Mouse (Mus musculus) kidney, postnatal 0 days (tissue): ENCODE data around the gene Kat2b. TPM values are rescaled to one million over a fixed set of nuclear protein-coding genes. Genes with fewer than 3 reads are reported as not detected.
"Not testable (repeated sequence)": the region's sequence is repeated elsewhere in the genome, so short reads cannot be mapped to it uniquely, and the experiment has no call there.

Experiments
- ATAC-seq: fragments of 200-750 bp; cut with Nextera tagmentation; replicated peaks from 2 replicates; pipeline ENCODE4 v1.8.0; 2017; ENCODE audit warnings: low read depth, moderate number of reproducible peaks, moderate TSS enrichment, moderate library complexity; ENCODE audit not compliant: low FRiP score
- DNase-seq: peaks from one replicate; pipeline ENCODE4 v3.0.0-alpha.2; 2016; ENCODE audit warnings: low spot score
- H3K27ac ChIP-seq: fragments of 300-500 bp; sonication (generic); 2 replicates; pipeline ENCODE4 v1.5.1; 2014; ENCODE audit warnings: mild to moderate bottlenecking
- H3K27me3 ChIP-seq: fragments of 300-500 bp; sonication (generic); 2 replicates; pipeline ENCODE4 v1.6.1; 2014; ENCODE audit warnings: low read length, mixed read lengths; ENCODE audit not compliant: insufficient read depth
- H3K36me3 ChIP-seq: fragments of 300-500 bp; sonication (generic); 2 replicates; pipeline ENCODE4 v1.6.1; 2014; ENCODE audit warnings: low read length, mixed read lengths; ENCODE audit not compliant: insufficient read depth
- H3K4me1 ChIP-seq: fragments of 300-500 bp; sonication (generic); replicated peaks from 2 replicates; pipeline ENCODE4 v1.6.1; 2014; ENCODE audit warnings: antibody characterized with exemption, low read length, mixed read lengths; ENCODE audit not compliant: insufficient read depth
- H3K4me2 ChIP-seq: fragments of 300-500 bp; sonication (generic); 2 replicates; pipeline ENCODE4 v1.6.1; 2014; ENCODE audit warnings: mild to moderate bottlenecking, low read length, moderate library complexity, mixed read lengths
- H3K4me3 ChIP-seq: fragments of 300-500 bp; sonication (generic); replicated peaks from 2 replicates; pipeline ENCODE4 v1.5.1; 2014; ENCODE audit warnings: low read depth, low read length
- H3K9ac ChIP-seq: fragments of 300-500 bp; sonication (generic); 2 replicates; pipeline ENCODE4 v1.6.1; 2014; ENCODE audit warnings: low read depth, low read length
- H3K9me3 ChIP-seq: fragments of 300-500 bp; sonication (generic); replicated peaks from 2 replicates; pipeline ENCODE4 v1.6.1; 2016; ENCODE audit warnings: low read length, inconsistent platforms, mixed read lengths
- CTCF ChIP-seq: IDR thresholded peaks from 2 replicates; pipeline ENCODE4 v1.5.1; 2016; ENCODE audit warnings: antibody characterized with exemption, low read depth, mild to moderate bottlenecking, moderate library complexity
- WGBS: fragments of 180-500 bp; shearing (Covaris S2); extraction: QIAGEN DNeasy Blood & Tissue Kit; methylation state at CpG from one replicate; pipeline ENCODE4 v1.1.7; 2014; 5-methylcytosine and 5-hydroxymethylcytosine counted together
- polyA plus RNA-seq: library from polyadenylated mRNA; unstranded; fragments of >200 nt; fragmentation: Nextera tagmentation; extraction: Ambion mirVana; gene quantifications from 2 replicates; pipeline ENCODE4 v1.2.1, GENCODE M21; 2015

Gene Kat2b
- polyA plus RNA-seq, 1 experiment from 2014 or later: 4.7 TPM

DNA sequence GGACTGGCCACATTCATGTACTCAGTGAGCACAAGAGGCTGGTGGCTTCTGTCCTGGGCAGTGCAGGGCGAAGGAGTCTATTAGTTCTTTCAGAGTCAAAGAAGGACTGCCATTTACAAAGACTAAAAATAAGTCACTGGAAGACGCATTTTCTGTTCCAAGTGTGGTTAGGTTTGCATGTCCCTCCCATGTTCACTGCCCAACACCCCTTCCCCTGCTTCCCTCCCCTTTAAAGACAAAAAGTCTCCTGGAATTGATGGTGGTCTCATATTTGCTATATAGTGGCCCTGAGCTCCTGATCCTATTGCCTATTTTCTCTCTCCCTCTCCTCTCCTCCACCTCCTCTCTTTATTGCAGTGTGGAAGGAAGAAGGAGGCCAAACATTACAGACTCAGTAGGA lies 89.3 kb downstream of the Kat2b start:
- peaks cover 18% of the 10 kb centered on the region; the same call in 1 of the 2 replicates for H3K36me3 ChIP-seq
- no peaks in the 10 kb centered on the region for H3K4me1 ChIP-seq
- no peaks in the 10 kb centered on the region for H3K27me3 ChIP-seq
- no peak overlapping the region for H3K4me3 ChIP-seq
- H3K27ac ChIP-seq: no peak overlapping the region
- TF ChIP-seq CTCF: no peak
- WGBS: 86% methylated on average over 2 of the region's 2 CpGs
- DNase-seq (no peak), ATAC-seq (no peak)
- H3K4me2 ChIP-seq: no peak overlapping the region
- H3K9me3 ChIP-seq: no peaks in the 10 kb centered on the region
- no peak overlapping the region for H3K9ac ChIP-seq

- H3K27ac ChIP-seq: no peak overlapping the region
- H3K4me3 ChIP-seq: no peak overlapping the region
- 65% methylated on average over 6 of the region's 6 CpGs for WGBS
- TF ChIP-seq CTCF: no peak
- H3K36me3 ChIP-seq: peaks cover 18% of the 10 kb centered on the region; the same call in 1 of the 2 replicates
- H3K4me1 ChIP-seq: no peaks in the 10 kb centered on the region
- no peak overlapping the region for H3K9ac ChIP-seq
- no peaks in the 10 kb centered on the region for H3K27me3 ChIP-seq
- no peak for DNase-seq
- no peaks in the 10 kb centered on the region for H3K9me3 ChIP-seq
- no peak for ATAC-seq
- no peak overlapping the region for H3K4me2 ChIP-seq
These were observed 89.8 kb downstream of the Kat2b start for GRCm38 (mm10) chr17:53656369-53656860.

DNA sequence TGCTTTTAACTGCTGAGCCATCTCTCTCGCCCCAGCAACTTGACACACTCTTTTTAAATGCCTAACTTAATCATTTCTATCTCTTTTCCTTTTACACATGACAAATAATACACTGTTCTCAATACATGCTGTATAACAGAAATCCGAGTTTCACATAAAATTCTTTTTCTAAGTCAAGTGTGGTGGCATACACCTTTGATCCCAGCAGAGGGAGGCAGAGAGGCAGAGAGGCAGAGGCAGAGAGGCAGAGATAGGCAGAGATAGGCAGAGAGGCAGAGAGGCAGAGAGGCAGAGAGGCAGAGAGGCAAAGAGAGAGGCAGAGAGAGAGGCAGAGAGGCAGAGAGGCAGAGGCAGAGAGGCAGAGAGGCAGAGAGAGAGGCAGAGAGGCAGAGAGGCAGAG lies 90.7 kb downstream of the Kat2b start:
- 74% methylated on average over 2 of the region's 2 CpGs for WGBS
- H3K9ac ChIP-seq: not testable (repeated sequence)

GRCm38 (mm10) chr17:53658668-53659067 lies 92.0 kb downstream of the Kat2b start:
- H3K4me2 ChIP-seq: no peak overlapping the region
- no peaks in the 10 kb centered on the region for H3K4me1 ChIP-seq
- no peak overlapping the region for H3K9ac ChIP-seq
- H3K36me3 ChIP-seq: peaks cover 15% of the 10 kb centered on the region
- 91% methylated on average over 2 of the region's 2 CpGs for WGBS
- H3K4me3 ChIP-seq: no peak overlapping the region
- H3K27me3 ChIP-seq: no peaks in the 10 kb centered on the region
- no peak for ATAC-seq
- H3K27ac ChIP-seq: no peak overlapping the region
- TF ChIP-seq CTCF: no peak
- no peaks in the 10 kb centered on the region for H3K9me3 ChIP-seq
- DNase-seq: no peak

More for the DNA sequence above, 90.7 kb downstream of the Kat2b start:
- peak; percentile 14 for DNase-seq
- H3K27me3 ChIP-seq, H3K4me1 ChIP-seq, H3K9me3 ChIP-seq, H3K4me3 ChIP-seq, H3K4me2 ChIP-seq, ATAC-seq, H3K27ac ChIP-seq: not testable (repeated sequence)
- TF ChIP-seq CTCF: peak; percentile 72
- H3K36me3 ChIP-seq: peaks cover 18% of the 10 kb centered on the region; the same call in 1 of the 2 replicates

GRCm38 (mm10) chr17:53659230-53659629 lies 92.6 kb downstream of the Kat2b start:
- no peak overlapping the region for H3K9ac ChIP-seq
- no peaks in the 10 kb centered on the region for H3K27me3 ChIP-seq
- WGBS: 90% methylated on average over 8 of the region's 8 CpGs
- H3K27ac ChIP-seq: no peak overlapping the region
- no peaks in the 10 kb centered on the region for H3K4me1 ChIP-seq
- H3K9me3 ChIP-seq: no peaks in the 10 kb centered on the region
- TF ChIP-seq CTCF: no peak
- ATAC-seq (no peak), DNase-seq (no peak)
- no peak overlapping the region for H3K4me3 ChIP-seq
- no peak overlapping the region for H3K4me2 ChIP-seq
- H3K36me3 ChIP-seq: peaks cover 15% of the 10 kb centered on the region; the same call in 1 of the 2 replicates

DNA sequence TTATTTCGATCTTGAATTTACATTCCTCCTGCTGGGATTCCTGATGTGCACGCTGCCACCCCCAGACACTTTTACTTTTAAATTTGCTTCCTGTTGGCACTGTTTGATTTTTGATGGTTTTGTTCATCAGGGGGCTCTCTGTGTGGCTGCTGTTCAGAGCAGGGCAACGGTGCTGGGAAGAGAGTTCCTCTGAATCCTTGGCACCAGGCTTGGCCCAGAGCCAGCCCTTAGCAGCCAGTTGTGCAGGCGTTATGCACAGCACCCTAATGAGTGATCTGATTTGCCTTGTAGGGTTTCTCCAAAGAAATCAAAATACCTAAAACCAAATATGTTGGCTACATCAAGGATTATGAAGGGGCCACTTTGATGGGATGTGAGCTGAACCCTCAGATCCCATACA lies 93.1 kb downstream of the Kat2b start:
- no peak for DNase-seq
- H3K4me1 ChIP-seq: no peaks in the 10 kb centered on the region
- TF ChIP-seq CTCF: no peak
- H3K36me3 ChIP-seq: peaks cover 10% of the 10 kb centered on the region; the same call in 1 of the 2 replicates
- H3K4me2 ChIP-seq: no peak overlapping the region
- 68% methylated on average over 4 of the region's 4 CpGs for WGBS
- no peak for ATAC-seq
- H3K27ac ChIP-seq: no peak overlapping the region
- H3K9ac ChIP-seq: no peak overlapping the region
- H3K4me3 ChIP-seq: no peak overlapping the region
- H3K27me3 ChIP-seq: no peaks in the 10 kb centered on the region
- H3K9me3 ChIP-seq: no peaks in the 10 kb centered on the region
